Mouse (Mus musculus) stomach, embryonic 16.5 days (tissue): ENCODE measurements at regions not wholly inside any gene's neighbourhood (a gene's known extent, or its start where the extent isn't known, plus 50 kb on each side); places are given as distances from the start of the nearest gene placed in this dataset.

Source experiments
- ATAC-seq: fragments of 200-750 bp; cut with Nextera tagmentation; 2 replicates; pipeline ENCODE4 v1.8.0; 2017; ENCODE audit warnings: moderate number of reproducible peaks, moderate TSS enrichment; ENCODE audit not compliant: insufficient read depth, low FRiP score
- H3K27ac ChIP-seq: fragments of 300-500 bp; sonication (generic); 2 replicates; pipeline ENCODE4 v1.5.1; 2014; ENCODE audit warnings: low read length
- H3K27me3 ChIP-seq: fragments of 300-500 bp; sonication (generic); 2 replicates; pipeline ENCODE4 v1.6.1; 2014; ENCODE audit warnings: low read length, control low read depth, mixed read lengths; ENCODE audit not compliant: control insufficient read depth, insufficient read depth
- H3K36me3 ChIP-seq: fragments of 300-500 bp; sonication (generic); 2 replicates; pipeline ENCODE4 v1.6.1; 2014; ENCODE audit warnings: low read length; ENCODE audit not compliant: control insufficient read depth, insufficient read depth
- H3K4me1 ChIP-seq: fragments of 300-500 bp; sonication (generic); 2 replicates; pipeline ENCODE4 v1.6.1; 2014; ENCODE audit warnings: low read length, control low read depth, mixed read lengths; ENCODE audit not compliant: control insufficient read depth, insufficient read depth
- H3K4me2 ChIP-seq: fragments of 300-500 bp; sonication (generic); 2 replicates; pipeline ENCODE4 v1.6.1; 2014; ENCODE audit warnings: low read depth, low read length, mixed read lengths
- H3K4me3 ChIP-seq: fragments of 300-500 bp; sonication (generic); replicated peaks from 2 replicates; pipeline ENCODE4 v1.5.1; 2014; ENCODE audit warnings: mild to moderate bottlenecking, low read length
- H3K9ac ChIP-seq: fragments of 300-500 bp; sonication (generic); 2 replicates; pipeline ENCODE4 v1.6.1; 2014; ENCODE audit warnings: low read length
- H3K9me3 ChIP-seq: fragments of 300-500 bp; sonication (generic); replicated peaks from 2 replicates; pipeline ENCODE4 v1.6.1; 2016; ENCODE audit warnings: low read length, control low read depth; ENCODE audit not compliant: control insufficient read depth
- WGBS: fragments of 180-500 bp; shearing (Covaris S2); extraction: QIAGEN DNeasy Blood & Tissue Kit; methylation state at CpG from one replicate; pipeline ENCODE4 v1.1.7; 2014; 5-methylcytosine and 5-hydroxymethylcytosine counted together

DNA sequence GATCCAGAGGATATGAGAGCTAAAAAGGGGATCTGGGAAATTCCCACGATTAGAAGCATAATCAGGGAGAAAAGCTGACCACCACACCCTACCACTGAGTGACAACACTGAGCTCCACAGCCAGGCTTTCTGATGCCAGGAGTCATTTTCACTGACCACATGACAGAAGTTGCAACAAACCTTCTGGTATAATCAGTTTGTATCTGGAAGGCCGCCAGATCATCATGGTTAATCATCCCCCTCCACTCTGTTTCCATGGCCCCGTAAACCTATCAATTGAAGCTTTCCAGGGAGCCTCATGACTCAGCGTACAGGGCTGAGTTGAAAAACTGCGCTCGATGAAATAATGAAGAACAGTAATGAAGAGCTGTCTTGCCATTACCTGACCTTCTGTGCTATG is 316.9 kb downstream of the H2al1j start:
- Histone ChIP-seq H3K9ac (no peak overlapping the region), H3K36me3 (no peaks in the 10 kb centered on the region), H3K4me1 (no peaks in the 10 kb centered on the region), H3K27ac (no peak overlapping the region), H3K27me3 (no peaks in the 10 kb centered on the region), H3K9me3 (no peaks in the 10 kb centered on the region), H3K4me2 (no peak overlapping the region), H3K4me3 (no peak overlapping the region)
- 75% methylated on average over 6 of the region's 6 CpGs for WGBS
- ATAC-seq, result no peak

DNA sequence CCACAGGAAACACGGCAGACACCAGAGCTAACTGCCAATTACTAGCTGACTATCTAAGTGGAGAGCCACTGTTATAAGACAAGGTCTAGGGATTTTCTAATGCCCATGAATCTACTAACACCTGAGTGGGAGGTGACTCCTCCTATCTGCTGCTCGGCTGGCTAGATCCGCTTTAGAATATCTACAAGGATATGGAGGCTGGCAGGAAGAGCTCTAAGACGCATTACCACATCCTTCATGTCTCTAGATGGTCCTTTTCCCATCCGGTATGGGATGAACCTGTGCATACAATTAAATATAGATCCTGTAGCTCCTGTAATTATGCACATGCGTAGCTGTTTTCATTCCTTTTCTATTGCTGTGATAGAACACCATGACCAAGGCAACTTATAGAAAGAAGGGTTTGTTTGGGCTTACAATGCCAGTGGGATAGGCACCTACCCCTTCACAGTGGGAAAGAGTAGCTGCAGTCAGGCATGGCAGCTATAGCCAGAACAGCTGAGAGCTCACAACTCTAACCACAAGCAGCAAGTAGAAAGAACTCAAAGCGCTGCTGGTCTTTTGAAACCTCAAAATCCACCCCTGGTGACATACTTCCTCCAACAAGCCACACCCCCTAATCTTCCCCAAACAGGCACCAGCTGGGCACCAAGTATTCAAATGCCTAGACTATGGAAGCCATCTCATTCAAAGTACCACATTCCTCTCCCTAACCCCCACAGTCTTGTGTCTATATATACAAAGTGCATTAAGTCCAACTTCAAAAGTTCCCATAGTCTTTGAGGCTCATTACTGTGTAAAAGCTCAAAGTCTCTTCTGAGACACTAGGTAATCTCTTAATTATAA is 319.3 kb downstream of the H2al1j start:
- H3K27ac ChIP-seq, result no peak overlapping the region

DNA sequence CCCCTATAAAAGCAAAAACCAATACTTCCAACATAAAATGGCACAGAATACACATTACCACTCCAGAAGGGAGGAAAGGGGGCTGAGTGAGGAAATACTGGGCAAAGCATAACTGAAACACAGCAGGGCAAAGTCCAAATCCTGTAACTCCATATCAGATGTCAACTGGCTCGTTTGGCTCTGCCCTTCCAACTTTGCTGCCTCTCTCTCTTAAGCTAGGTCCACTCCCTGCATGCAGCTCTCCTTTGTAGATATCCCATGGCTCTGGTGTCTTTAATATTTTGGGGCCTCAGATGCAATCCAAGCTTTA is 319.9 kb downstream of the H2al1j start:
- H3K4me2 ChIP-seq, result no peak overlapping the region
- ATAC-seq, result no peak
- H3K27ac ChIP-seq, result no peak overlapping the region
- WGBS, result 40% methylated on average over 1 of the region's 1 CpGs
- H3K27me3 ChIP-seq, result no peaks in the 10 kb centered on the region; the same call in 1 of the 2 replicates
- H3K9ac ChIP-seq, result no peak overlapping the region
- no peaks in the 10 kb centered on the region for H3K4me1 ChIP-seq
- H3K4me3 ChIP-seq, result no peak overlapping the region
- H3K36me3 ChIP-seq, result no peaks in the 10 kb centered on the region
- no peaks in the 10 kb centered on the region for H3K9me3 ChIP-seq

More for the DNA sequence above, 319.3 kb downstream of the H2al1j start:
- Histone ChIP-seq H3K9ac (no peak overlapping the region), H3K4me2 (no peak overlapping the region), H3K4me1 (no peaks in the 10 kb centered on the region), H3K9me3 (no peaks in the 10 kb centered on the region), H3K4me3 (no peak overlapping the region), H3K27me3 (no peaks in the 10 kb centered on the region; the same call in 1 of the 2 replicates), H3K36me3 (no peaks in the 10 kb centered on the region)
- no peak for ATAC-seq
- WGBS, result 79% methylated on average over 7 of the region's 7 CpGs

DNA sequence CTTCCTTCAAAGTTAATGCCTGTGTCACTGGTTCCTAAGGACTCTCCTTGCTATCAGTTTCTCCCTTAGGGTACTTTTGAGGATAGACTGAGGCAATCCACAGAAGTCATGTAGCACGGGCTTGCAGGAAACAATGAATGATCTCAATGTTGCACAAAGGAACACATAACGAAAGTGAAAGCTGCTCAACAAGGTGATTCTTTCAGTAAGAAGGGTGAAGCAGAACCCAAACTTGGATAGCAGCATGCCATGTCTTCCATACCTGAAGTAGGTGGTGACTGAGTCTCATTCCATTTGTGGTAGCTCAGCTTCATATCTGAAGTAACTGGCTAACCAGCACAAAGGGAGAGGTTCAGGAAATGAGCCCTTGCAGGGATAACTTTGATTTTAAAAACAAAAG is 325.7 kb downstream of the H2al1j start:
- Histone ChIP-seq H3K4me1 (no peaks in the 10 kb centered on the region), H3K9ac (no peak overlapping the region), H3K36me3 (no peaks in the 10 kb centered on the region), H3K27ac (no peak overlapping the region), H3K27me3 (peaks cover 3% of the 10 kb centered on the region; the same call in 1 of the 2 replicates), H3K9me3 (no peaks in the 10 kb centered on the region), H3K4me3 (no peak overlapping the region), H3K4me2 (no peak overlapping the region)
- no peak for ATAC-seq
- WGBS, result 82% methylated on average over 2 of the region's 2 CpGs

DNA sequence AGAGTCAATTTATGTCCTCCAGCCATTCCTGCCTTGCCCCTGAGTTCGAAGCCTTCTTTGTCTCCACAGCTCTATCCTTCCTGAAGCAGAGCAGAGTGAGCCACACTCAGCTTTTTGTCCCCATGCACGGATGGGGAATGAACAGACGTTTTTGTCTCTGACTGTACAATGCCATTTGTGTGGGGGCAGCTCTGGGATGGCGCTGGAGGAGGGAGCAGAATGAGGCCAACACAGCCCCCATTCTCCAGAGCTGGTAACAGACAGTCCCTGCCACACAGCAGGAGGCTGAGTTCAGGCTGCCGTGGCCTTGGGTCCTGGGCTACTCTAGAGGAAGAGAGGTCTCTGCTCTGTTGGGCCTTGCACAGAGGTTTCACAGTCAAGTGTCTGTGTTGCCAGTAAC is 327.4 kb downstream of the H2al1j start:
- peak; percentile 21; the same call in 1 of the 2 replicates for ATAC-seq

DNA sequence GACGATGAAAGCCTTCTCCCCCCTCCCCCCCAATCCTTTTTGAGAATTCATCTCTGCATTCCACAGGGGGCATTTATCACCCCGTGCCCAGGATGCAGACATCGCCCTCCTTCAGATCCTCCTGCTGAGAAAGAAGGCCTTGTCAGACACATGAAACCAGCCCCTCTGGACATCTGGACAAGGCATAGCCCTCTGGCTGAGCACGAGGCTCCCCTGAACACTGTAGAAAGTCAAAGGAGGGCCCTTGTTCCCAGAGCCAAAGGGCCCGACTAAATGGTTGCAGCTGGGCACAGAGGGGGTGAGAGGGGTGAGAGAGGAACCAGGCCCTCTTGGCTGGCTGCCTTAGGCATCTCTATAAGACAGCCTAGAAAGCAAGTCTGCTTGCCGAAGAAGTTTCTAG is 327.8 kb downstream of the H2al1j start:
- no peaks in the 10 kb centered on the region for H3K4me1 ChIP-seq
- no peaks in the 10 kb centered on the region for H3K9me3 ChIP-seq
- no peak overlapping the region for H3K4me3 ChIP-seq
- 63% methylated on average over 6 of the region's 6 CpGs for WGBS
- no peaks in the 10 kb centered on the region for H3K36me3 ChIP-seq
- no peak overlapping the region for H3K4me2 ChIP-seq
- no peak overlapping the region for H3K27ac ChIP-seq
- H3K9ac ChIP-seq, result no peak overlapping the region
- peaks cover 3% of the 10 kb centered on the region; the same call in 1 of the 2 replicates for H3K27me3 ChIP-seq
- no peak for ATAC-seq

More for the DNA sequence above, 327.4 kb downstream of the H2al1j start:
- no peak overlapping the region for H3K4me2 ChIP-seq
- 69% methylated on average over 5 of the region's 5 CpGs for WGBS
- no peak overlapping the region for H3K9ac ChIP-seq
- H3K4me1 ChIP-seq, result no peaks in the 10 kb centered on the region
- no peak overlapping the region for H3K27ac ChIP-seq
- no peaks in the 10 kb centered on the region for H3K9me3 ChIP-seq
- peaks cover 3% of the 10 kb centered on the region; the same call in 1 of the 2 replicates for H3K27me3 ChIP-seq
- H3K36me3 ChIP-seq, result no peaks in the 10 kb centered on the region
- no peak overlapping the region for H3K4me3 ChIP-seq

DNA sequence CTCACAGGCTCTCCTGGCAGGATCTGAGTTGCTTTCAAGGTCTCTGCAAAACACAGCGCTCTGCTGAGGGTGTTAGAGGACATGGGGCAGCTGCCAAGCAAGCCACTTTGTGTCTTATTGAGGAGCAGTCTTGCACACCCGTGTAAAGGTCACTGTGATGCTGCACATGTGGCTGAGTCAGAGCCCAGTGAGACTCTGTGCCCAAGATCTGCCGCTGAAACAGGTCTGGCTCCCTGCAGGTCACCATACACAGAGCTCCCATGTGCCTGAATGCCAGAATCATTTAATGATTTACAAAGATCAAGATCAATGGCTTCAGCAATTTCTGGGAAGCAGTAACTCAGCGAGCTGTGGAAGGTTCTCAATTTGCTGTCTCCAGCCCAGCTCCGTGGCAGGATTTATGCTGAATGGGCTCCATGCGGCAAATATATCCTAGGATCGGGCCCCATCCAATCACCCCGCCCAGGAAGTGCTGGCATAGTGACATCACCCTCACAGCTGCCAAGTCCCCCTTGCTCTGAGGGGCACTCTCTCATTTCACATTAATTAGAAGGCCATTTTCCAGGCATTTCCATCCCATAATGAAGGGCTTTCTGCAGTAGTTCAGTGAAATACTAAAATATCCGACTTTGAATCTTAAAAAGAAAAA is 330.1 kb downstream of the H2al1j start:
- Histone ChIP-seq H3K4me3 (no peak overlapping the region), H3K4me2 (no peak overlapping the region), H3K27me3 (peaks cover 8% of the 10 kb centered on the region; the same call in 1 of the 2 replicates), H3K4me1 (no peaks in the 10 kb centered on the region), H3K27ac (no peak overlapping the region), H3K9me3 (no peaks in the 10 kb centered on the region), H3K36me3 (no peaks in the 10 kb centered on the region), H3K9ac (no peak overlapping the region)
- ATAC-seq, result 0 out of 2 replicates have a peak, but pooled peaks have one; percentile 25
- WGBS, result 53% methylated on average over 9 of the region's 9 CpGs

DNA sequence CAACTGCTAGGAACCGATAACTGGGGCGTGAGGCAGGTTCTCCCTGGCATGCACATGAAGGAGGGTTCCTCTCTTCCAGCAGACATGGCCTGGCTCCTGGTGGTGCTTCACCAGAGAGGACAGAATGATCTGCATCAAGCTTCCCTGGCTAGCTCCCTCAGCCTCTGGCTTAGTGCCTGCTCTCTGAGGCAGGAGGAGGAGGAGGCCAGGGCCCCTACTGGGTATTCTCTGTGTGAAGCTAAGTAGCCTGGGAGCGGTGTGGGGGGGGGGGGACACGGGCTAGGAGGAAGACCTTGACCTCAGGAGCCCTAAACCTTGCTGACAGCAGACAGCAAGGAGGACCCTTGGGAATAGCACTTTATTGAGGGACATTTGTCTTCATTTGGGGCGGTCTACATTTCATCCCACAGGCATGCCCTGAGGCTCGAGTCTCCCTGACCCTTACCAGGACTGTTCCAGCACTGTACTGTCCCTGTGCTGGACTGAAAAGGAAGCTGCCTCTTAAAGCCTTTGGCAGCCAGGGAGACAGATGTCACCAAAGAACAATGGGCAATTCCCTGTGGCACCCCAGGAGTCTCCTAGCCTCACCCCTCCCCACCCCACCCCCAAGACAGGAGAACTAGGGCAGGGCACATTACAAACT is 335.7 kb downstream of the H2al1j start:
- Histone ChIP-seq H3K9ac (no peak overlapping the region; the same call in 1 of the 2 replicates), H3K27ac (no peak overlapping the region; the same call in 1 of the 2 replicates), H3K4me3 (no peak overlapping the region), H3K9me3 (no peaks in the 10 kb centered on the region), H3K27me3 (peaks cover 19% of the 10 kb centered on the region; the same call in 1 of the 2 replicates), H3K36me3 (no peaks in the 10 kb centered on the region), H3K4me1 (peaks cover 3% of the 10 kb centered on the region), H3K4me2 (no peak overlapping the region)
- ATAC-seq, result no peak
- WGBS, result 52% methylated on average over 6 of the region's 6 CpGs
